Mouse (Mus musculus): Measurements from ENCODE around the gene Plekha6.
"Not testable (repeated sequence)": the region's sequence is repeated elsewhere in the genome, so short reads cannot be mapped to it uniquely, and the experiment has no call there.

Plekha6 gene

DNA sequence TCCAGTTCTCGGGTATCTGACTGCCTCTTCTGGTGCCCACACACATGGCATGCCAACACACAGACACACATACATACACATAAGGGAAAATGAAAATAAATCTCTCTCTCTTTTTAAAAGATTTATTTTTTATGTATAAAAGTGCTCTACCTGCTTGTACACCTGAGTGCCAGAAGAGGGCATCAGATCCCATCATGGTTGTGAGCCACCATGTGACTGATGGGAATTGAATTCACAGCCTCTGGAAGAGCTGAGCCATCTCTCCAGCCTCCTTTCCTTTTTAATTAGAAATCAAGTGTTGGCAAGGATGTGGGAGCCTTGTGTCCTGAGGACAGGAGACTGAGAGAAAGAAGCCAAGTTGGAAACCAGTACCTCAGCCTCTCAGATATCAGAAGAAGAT is 153.1 kb downstream of the Plekha6 start:
- in situ Hi-C loops (cut with MboI, MseI), result no loop called here

DNA sequence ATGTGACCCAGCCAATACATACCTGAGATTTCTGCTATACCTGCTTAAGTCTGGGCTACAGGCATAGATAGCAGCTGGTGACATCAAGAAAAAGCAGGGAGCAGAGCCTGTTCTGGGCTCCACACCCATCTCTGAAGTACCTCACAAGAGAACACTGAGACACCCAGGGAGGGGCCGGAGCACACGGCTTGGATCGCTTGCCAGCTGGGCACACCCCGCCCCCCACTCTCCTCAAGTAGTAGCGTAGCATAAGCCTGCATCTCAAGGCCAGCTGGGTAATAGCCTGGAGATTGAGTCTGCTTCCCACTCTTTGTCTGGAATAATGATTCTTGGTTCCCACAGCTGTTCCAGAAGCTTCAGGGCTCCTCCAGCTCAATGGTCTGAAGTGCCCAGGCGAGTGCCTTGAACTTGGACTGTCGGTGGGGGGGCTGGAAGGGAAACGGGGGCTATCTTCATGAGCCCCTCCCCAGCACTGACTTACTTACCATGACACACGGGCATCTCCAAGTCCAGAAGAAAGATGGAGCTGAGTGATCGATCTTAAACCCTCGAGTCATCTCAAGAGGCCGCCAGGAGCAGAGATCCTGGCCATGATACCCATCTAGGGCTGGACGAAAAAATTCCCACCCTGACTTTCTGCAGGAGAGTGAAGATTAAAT is 157.4 kb downstream of the Plekha6 start, which contains the start of gene Kiss1:
Gene Kiss1, plus strand, starts transcription at position 609 of the 659 bp plus-strand sequence.
- in situ Hi-C loops (cut with MboI, MseI), result no loop called here

DNA sequence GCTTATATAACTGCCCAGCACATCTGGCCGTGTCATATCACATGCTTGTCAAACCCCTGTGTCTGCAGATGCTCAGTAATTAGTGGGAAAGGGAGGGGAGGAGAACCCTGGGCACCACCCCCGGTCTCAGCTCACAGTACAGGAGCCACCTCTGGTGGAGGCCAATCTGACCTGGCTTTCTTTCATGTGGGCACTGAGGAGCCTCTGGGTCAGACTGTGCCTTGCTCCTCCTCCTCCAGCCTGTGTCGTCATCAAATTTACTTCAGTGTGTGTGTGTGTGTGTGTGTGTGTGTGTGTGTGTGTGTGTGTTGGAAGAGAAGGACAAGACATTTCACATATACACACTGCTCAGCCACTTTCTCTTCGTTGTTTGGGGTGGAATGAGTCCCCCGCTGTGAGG is 159.3 kb downstream of the Plekha6 start:
- in situ Hi-C loops (cut with MboI, MseI), result no loop called here

DNA sequence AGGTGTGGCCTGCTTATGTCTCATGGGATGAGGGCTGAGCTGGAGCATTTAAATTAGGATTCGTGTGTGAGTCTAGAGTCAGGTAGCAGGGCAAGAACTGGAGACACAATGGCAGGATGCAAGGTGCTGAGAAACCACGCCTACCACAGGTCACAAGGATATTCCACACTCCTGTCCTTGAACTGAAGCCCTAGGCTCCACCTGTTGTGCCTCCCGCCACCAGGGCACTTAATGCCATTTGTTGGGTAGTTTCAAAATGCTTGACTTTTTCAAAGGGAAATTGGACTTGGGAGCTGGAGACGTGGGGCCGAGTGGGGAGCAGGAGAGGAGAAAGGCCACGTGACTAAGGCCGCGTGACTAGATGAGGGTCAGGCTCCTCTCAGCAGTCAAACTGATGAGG is 161.9 kb downstream of the Plekha6 start:
- in situ Hi-C loops (cut with MboI, MseI), result no loop called here

DNA sequence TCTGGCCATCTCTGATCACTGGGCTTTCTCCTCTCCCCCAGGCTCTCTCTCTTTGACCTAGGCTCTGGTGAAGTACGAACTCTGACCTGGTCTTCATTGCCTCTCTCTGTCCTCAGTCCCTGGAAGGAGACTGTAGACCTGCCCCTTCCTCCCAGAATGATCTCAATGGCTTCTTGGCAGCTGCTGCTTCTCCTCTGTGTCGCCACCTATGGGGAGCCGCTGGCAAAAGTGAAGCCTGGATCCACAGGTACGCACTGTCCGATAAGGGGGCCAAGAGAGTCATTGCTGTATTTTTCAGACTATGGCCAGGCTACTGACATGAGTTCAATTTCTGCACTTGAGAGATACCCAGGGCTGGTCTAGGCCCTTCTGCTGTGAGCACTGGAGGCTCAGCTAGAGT is 163.1 kb downstream of the Plekha6 start:
- in situ Hi-C loops (cut with MboI, MseI), result no loop called here

DNA sequence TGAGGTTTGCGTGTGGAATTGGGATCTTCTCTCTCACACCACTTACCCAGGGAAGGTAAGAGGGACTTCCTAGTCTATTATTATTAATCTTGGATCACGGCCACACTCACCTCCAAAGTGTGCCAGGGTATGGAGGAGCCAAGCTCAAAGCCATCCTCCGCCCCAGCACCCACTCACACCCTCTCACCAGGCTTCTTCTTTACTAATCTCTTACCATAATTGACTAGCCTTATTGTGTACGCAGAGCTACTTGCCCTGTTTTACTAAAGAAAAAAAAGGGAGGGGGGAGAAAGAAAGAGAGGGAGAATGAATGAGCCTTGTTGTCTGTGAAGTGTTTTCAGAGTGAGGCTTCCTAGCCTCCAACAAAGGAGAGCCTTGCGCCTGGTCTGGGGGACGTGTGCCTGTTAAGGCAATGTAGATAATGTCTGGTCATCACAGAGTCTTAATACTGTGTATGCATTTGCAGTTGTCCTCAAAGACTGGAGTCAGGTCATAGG is 164.3 kb downstream of the Plekha6 start:
- in situ Hi-C loops (cut with MboI, MseI), result no loop called here

DNA sequence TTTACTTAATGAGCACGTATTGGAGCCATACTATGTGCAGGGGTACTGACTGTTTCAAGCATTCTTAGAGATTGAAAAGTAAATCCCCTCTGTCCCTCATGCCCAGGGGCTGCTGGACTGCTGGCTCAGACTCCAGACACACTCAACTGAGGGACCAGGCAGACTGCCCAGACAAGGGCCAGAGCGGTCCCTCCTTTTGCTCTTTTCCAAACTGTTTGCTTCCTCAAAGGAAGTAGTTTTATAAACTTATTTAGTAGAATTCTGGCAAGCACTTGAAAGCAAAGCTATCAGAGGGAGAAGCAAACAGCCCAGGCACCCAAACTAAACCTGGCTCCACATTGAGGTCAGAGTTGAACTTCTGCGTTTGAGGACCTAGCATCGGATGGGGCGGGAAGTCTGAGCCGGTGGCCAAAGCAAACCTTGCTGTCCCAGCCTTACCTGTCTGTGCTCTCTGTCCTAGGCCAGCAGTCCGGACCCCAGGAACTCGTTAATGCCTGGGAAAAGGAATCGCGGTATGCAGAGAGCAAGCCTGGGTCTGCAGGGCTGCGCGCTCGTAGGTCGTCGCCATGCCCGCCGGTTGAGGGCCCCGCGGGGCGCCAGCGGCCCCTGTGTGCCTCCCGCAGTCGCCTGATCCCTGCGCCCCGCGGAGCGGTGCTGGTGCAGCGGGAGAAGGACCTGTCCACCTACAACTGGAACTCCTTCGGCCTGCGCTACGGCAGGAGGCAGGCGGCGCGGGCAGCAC is 165.1 kb downstream of the Plekha6 start:
- in situ Hi-C loops (cut with MboI, MseI), result no loop called here

DNA sequence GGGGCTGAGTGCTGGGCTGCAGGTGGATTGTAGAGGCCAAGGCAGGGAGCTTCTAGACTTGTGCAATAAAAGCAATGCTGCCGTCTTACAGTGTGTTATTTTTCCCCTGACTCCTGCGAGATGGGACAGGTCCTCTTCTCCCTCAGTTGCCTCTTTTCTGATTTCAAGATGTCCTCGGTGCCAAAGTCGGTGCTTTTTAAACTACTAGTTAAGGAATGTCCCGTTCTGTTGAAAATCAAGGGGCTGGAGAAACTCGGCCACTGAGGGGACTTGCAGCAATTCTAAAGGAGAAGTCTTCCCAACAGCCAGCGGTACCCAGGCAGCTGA is 165.6 kb downstream of the Plekha6 start:
- in situ Hi-C loops (cut with MboI, MseI), result no loop called here

DNA sequence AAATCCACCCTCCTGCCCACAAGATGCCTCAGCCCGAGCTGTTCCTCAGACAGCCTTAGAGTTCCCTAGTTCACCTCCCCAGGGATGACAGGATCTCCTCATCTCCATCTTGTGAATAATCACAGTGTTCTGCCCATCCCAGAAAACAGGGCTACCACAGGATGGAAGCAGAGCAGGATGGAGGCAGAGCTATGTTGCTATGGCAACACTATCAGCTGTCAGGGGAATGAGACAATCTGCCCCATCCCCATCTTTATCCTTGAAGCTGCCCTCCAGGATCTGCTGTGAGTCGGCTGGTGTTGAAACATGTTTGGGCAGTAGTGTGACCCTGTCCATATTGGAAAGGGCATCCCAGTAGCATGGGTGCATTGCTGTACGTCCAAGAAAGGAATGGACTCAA is 167.1 kb downstream of the Plekha6 start:
- in situ Hi-C loops (cut with MboI, MseI), result no loop called here

DNA sequence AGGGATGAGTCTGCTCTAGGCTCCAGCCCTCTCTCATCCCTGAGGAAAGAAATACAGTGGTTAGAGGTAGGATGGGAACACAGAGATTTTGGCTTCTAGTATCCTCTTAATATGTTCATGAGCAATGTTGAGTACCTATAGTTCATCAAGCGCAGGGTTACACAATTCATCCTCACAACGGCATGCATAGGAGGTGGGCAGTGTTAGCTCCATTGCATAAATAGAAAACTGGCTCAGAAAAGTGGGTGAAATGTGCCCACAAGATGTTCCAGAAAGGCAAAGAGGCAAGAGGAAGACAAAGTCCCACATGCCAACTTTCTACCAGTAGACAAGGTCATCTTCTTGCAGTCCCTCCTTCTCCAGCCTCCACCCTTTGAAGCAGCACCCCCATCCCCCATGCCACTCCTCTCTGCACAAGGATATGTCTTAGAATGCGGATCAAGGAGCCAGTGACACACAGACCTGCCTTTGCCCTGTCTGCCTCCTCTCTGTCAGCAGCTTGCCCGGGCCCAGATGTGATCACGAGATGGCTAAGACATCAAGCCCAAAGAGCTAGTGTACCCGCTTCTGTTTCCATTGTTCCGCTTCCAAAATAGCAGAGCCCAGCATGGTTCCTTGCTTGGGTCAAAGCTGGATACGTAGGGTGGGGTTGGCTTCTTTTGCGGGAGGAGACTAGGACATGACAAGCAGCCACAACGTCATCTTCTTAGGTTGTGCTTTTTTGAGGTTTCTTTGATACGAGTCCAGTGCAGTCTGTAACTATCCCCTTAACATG is 168.8 kb downstream of the Plekha6 start:
- in situ Hi-C loops (cut with MboI, MseI), result no loop called here

DNA sequence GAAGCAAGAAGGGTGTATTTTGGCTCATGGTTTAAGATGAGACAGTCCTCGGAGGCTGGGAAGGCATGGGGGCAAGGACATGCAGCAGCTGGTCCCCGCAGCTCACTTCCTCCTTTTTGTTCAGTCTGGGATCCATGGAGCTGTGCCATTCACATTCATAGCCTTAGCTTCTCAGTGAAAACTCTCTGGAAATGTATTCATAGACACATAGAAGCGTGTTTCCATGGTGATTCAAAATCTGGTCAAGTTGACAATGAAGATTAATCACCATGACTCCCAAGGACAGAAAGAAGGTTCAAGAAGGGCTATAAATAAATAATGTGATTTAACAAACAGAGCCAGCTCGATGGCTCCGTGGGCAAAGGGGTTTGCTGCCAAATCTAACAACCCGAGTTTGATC is 169.9 kb downstream of the Plekha6 start:
- in situ Hi-C loops (cut with MboI, MseI), result no loop called here

DNA sequence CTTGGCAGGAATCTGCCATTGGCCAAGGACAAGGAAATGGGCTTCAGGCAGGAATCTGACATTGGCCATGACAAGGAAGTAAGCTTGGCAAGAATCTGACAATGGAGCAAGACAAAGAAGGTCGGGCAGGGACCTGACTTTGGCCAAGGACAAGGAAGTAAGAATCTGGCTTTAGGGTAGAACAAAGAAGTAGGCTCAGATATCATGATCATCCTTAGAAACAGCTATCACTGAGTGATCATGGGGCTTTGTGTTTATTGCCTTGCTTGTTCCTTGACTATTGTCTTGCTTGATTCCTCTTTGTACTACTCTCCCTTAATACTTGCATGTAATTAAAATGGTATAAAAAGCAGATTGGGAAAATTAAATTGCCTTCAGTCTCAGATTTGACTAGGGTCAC is 176.4 kb downstream of the Plekha6 start:
- in situ Hi-C loops (cut with MboI, MseI), result not testable (repeated sequence)

DNA sequence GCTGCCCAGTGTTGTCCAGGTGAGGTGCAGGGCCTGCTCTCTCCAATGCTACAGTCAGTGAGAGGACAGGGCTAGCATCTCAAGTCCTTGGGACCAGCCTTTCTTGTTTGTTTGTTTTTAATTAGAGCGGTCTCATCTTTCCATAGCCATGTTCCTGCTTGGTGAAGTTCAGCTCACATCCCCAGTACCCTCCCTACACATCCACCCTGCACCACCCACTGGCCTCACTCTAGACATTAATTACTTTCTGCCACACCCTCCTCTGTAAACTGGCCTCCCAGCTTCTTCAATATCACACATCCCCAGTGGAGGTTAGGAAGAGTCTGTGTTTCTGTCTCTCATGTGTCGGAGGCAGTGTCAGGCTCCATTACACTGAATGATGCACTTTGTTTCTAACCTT is 180.3 kb downstream of the Plekha6 start:
- in situ Hi-C loops (cut with MboI, MseI), result no loop called here

DNA sequence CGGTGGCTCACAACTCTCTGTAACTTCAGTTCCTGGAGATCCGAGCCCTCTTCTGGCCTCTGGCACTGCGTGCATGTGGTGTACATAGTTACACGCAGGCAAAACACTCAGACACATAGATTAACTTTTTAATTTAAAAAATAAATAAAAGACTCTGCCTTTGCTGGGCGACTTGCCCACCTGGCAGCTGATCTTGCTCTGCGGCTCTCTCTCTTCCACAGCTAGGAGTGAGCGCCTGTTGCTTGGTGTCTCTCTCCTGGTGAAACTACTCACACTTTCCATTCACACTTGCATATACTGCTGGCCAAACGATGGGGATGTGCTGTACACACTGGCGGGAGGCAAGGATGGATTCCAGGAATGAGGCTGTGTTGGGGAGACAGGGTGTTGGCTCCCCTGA is 182.5 kb downstream of the Plekha6 start:
- in situ Hi-C loops (cut with MboI, MseI), result no loop called here

DNA sequence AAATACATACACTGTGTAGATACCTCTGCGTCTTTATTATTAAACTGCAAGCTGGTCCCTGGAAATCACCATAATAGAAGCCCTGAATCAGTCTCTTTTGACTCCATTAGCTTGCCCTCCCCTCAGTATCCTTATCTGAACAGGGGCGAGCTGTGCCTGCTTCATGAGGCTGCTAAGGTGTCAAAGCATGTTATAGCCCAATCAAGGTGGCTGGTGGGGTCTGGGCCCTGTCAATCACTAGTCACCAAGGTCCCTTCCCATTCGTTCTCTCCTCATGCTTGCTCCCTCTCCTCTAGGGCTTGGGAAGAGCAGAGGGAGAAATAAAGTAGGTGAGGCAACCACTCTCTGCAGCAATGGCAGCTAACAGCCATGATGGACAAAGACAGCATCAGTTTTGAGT is 183.2 kb downstream of the Plekha6 start:
- in situ Hi-C loops (cut with MboI, MseI), result no loop called here

DNA sequence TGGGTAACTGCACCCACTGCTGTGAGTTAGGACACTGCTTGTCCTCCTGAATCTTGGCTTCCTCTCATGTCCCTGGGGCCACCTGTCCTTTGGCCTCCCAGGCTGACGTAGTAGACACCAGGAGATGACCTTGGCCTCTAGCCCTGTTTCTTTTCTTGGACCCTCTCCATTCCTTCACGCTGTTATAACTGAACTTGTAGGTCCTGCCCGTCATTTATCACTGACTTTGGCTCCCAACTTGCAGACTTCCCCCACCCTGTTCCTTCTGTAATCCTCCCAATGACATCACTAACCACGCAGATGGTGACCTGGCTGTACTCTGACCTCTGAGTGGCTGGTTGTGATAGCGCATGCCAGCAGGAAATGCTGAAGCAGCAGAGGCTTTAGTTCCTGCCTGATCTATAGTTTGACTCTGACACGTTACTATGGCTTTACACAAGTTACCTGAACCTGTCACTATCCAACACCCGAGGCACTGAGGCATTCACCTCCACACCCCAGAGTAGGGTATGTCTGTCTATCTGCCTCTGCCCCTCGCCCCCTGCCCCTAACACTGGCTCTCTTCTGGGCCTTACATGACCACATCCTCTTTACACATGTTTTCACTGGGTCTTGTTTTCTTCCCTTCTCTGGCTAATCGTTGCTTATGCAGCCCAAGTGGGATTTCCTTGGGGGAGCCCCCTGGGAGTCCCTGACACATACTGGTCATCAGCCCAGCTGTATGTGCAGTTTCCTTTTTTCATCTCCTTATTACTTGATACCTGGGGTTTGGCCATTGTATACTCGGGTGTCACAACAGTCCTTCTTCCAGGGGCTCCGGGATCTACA is 183.9 kb downstream of the Plekha6 start:
- in situ Hi-C loops (cut with MboI, MseI), result no loop called here

DNA sequence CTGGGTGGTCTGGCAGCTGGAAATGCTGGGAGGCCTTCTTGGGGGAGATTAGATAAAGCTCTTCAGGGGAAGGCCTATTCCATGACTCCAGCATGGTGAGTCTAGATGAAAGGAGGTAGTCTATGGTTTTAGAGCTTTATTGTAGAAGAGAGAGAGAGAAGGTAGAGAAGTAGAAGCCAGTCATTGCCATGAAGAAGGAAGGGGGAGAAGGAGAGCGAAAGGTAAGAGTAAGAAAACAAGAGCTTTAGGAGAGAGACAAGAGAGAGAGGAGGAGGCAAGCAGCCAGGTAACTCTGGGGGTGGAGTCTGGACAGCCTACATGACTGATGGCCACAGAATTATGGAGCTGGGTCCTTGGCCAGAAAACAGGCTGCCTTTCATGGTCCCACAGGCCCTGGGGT is 186.2 kb downstream of the Plekha6 start, which contains the start of gene Ren1:
Gene Ren1, plus strand, starts transcription at position 301 of the 400 bp plus-strand sequence.
- in situ Hi-C loops (cut with MboI, MseI), result no loop called here

DNA sequence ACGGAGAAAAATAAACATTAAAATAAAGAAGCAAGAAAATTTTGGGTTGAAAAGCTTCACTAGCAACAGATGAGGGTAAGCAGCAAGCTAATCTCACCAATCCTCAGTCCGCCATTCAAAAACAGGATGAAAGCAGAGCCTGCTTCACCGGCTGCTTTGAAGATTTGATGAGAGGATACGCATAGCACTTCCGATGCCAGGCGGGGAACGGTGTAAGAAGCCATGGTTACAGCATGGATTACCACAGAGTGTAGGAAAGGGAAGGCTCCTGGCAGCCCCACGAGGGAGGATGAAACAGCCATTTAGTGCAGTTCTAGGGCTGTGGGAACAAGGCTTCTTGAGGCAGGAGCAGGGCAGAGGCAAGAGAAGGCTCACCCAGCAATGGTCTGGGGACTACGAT is 187.8 kb downstream of the Plekha6 start:
- in situ Hi-C loops (cut with MboI, MseI), result no loop called here

All from regulatory T cell (primary cell).